Mouse (Mus musculus) B cell, adult 2 months (primary cell): ENCODE measurements around the gene Ubqln2.

Source experiments
- DNase-seq, 2 experiments: peaks; one replicate each; pipeline ENCODE4 v3.0.0; 2022

Gene Ubqln2

DNA sequence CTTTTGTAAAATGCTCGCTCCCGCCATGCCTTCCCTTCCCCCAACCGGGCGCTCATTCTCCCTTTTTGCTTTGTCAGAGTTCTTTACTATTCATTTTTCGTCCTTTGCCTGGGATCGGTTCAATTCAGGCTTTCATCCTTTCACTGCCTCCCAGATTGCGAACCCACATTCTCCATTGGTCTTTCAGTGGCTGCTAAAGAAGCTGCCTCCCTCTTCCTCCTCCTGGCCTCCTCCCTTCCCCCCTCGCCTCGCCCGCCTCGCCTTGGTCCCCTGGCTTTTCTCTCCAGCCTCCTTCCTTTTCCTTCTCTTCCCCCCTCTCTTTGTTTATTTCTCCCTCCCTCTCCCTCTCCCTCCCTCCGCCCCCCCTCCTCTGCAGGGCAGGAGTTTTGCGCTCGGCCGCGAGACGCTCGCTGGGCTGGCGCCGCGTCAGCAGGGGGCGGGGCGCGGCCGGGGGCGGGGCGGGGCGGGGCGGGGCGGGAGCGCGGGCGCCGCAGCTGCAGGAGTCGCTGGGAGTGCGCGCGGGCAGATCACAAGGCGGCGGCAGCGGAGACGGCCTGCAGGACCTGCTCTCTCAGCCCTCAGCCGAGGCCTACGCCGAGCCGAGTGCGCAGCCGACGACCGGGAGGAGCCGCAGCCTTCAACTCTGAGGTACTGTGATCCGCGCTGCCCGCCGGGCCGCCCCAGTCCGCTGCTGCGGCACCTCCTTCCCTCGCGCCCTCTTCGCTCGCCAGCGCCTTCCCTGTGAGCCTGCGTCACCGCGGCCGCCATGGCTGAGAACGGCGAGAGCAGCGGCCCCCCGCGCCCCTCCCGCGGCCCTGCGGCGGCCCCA lies at the start of gene Ubqln2:
TSS of gene Ubqln2 (plus strand) at position 540 of the 829 bp plus-strand sequence.
- peak; percentile 67 to 73 for DNase-seq

DNA sequence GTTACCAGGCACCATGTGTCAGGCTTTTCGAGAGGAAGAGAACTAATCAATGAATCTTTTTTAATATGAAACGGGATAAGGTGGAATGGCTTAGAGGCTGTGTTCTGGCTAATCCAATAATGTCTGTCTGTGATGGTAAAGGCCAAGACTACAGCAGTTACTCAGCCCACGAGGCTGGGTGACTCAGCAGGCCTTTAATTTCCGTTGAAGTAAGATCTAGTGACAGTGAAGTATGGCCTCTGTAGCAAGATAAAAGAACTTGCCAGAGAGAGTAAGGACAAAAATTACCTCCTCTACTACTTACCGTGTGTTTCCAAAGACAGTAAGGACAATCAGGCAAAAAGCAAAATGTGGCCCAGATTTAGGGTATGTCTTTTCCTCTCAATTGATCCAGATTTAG lies 46.1 kb upstream of the Ubqln2 start:
- no peak for DNase-seq

DNA sequence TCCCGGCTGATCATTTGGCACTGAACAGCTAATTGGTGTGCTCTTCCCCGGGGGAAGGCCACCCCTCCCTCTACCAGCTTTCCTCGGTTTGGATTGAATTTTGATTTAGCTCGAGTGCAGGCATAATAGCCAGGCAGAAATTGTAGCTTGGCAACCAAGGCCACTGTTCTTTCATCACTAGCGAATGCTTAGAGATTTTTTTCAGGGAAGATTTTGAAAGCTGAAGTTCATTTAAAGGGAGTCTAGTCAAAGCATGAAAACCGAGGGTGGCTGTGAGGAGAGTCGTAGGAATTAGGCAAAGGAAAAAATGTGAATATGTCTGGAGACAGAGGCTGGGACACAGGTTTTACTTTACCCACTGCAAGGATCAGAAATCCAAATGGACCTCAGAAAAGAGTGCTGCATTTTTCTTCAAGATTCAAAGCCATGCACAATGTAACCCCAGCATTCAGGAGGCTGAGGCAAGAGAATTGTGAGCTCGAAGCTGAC lies 21.2 kb upstream of the Ubqln2 start:
- no peak for DNase-seq

- no peak for DNase-seq
These were observed 5.7 kb upstream of the Ubqln2 start for GRCm38 (mm10) chrX:153492326-153492725.

- no peak for DNase-seq
These were observed 752 bp downstream of the Ubqln2 start for GRCm38 (mm10) chrX:153498665-153499293.

DNA sequence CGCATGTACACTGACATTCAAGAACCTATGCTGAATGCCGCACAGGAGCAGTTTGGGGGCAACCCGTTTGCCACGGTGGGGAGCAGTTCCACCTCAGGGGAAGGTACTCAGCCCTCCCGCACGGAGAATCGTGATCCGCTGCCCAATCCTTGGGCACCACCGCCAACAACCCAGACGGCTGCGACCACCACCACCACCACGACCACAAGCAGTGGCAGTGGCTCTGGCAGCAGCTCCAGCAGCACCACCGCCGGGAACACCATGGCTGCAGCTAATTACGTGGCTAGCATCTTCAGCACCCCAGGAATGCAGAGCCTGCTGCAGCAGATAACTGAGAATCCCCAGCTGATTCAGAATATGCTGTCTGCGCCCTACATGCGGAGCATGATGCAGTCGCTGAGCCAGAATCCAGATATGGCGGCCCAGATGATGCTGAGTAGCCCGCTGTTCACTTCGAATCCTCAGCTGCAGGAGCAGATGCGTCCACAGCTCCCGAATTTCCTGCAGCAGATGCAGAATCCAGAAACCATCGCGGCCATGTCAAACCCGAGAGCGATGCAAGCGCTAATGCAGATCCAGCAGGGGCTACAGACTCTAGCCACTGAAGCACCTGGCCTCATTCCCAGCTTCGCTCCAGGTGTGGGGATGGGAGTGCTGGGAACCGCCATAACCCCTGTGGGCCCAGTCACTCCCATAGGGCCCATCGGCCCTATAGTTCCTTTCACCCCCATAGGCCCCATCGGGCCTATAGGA lies 1.4 kb downstream of the Ubqln2 start:
- peak in 1 of 2 experiments; percentile 0 for DNase-seq

GRCm38 (mm10) chrX:153500047-153500345 lies 2.0 kb downstream of the Ubqln2 start:
- DNase-seq, result no peak

DNA sequence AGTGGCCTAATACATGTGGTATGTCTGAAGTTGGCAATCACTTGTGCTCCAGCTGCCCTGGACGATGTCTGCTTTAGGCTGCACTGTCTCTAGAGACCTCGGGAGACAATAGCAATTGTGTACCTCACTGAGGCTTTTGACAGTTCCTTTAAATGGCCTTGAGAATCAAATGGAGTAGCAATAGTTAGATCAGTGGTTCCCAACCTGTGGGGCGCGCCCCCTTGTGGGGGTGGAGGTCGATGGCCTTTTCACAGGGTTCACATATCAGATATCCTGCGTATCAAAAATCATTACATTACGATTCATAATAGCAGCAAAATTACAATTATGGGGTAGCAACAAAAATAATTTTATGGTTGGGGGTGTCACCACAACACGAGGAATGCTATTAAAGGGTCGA lies 7.9 kb downstream of the Ubqln2 start:
- peak; percentile 66 to 71 for DNase-seq

DNA sequence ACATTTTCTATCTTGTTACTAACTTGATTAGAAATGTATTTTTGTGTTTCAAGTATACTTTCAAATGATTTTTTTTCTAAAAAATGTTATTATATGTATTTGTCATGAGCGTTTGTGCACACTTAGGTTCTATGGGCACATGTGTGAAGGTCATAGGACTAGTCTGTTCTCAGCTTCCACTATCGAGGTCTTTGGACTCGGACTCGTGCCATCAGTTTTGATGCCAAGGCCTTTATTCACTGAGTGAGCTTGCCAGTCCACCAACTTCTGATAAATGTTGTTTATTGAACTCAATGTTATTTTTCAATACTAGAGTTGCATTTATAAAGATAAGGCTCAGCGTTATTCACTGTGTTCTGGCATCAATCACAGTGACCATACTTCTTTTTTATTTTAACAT lies 17.5 kb downstream of the Ubqln2 start:
- no peak for DNase-seq

GRCm38 (mm10) chrX:153528399-153528798 lies 30.4 kb downstream of the Ubqln2 start:
- no peak for DNase-seq
